In genomic region chr10:120112507-120113396, GRCm38 (mm10) we compare ENCODE assay signal across 8 mouse cellular contexts. TPM values are rescaled to one million over a fixed set of nuclear protein-coding genes. Genes with fewer than 3 reads are reported as not detected.
A peak's percentile ranks its signal among the peaks of the same experiment; 100 is the strongest.
DNase-seq lines count a peak whose midpoint lies in the region; ATAC-seq lines count a peak whose summit lies in the region.

Gene Helb, minus strand, starts transcription at chr10:120112987.

- intact Hi-C loops in heart, postnatal 14 days (cut with DNase I), result no loop called here

- H3K4me3 ChIP-seq in forebrain, embryonic 14.5 days (ENCODE audit: low read depth, low read length), result peak within 1 kb of the TSS; percentile 70
- H3K4me3 ChIP-seq in neural tube, embryonic 15.5 days (replicated peaks), result peak within 1 kb of the TSS; percentile 74

- DNase-seq in ES-CJ7 (ENCODE audit: low read depth, low spot score), result peak; percentile 98
- peak; percentile 94 for DNase-seq in cerebellum, adult 11 months
- DNase-seq in forebrain, embryonic 14.5 days (ENCODE audit: low spot score), result peak; percentile 96
- peak; percentile 98 to 99 for DNase-seq in heart, postnatal 14 days
- peak; percentile 96 for DNase-seq in layer of hippocampus, adult 11-12 months (ENCODE audit: low spot score)
- peak; percentile 98 for DNase-seq in lung, adult 18-20 months
- peak; percentile 91 for DNase-seq in testis, postnatal 14 days (ENCODE audit: low spot score)

- peaks cover 5% of the 10 kb centered on the region; the same call in 1 of the 2 replicates for H3K4me1 ChIP-seq in forebrain, embryonic 14.5 days (ENCODE audit: control insufficient read depth, insufficient read depth, low read length)
- H3K4me1 ChIP-seq in neural tube, embryonic 15.5 days, result peaks cover 9% of the 10 kb centered on the region

- peak within 1 kb of the TSS; percentile 50; the same call in 1 of the 2 replicates for H3K27ac ChIP-seq in forebrain, embryonic 14.5 days (ENCODE audit: low read depth, low read length)
- peak within 1 kb of the TSS; percentile 74 for H3K27ac ChIP-seq in neural tube, embryonic 15.5 days (replicated peaks)

- H3K9ac ChIP-seq in forebrain, embryonic 14.5 days (ENCODE audit: low read length), result peak within 1 kb of the TSS; percentile 64
- peak within 1 kb of the TSS; percentile 65 for H3K9ac ChIP-seq in neural tube, embryonic 15.5 days (replicated peaks)

- H3K27me3 ChIP-seq in forebrain, embryonic 14.5 days (replicated peaks; ENCODE audit: control insufficient read depth, insufficient read depth, low read length), result no peaks in the 10 kb centered on the region
- no peaks in the 10 kb centered on the region for H3K27me3 ChIP-seq in neural tube, embryonic 15.5 days (replicated peaks)

- ATAC-seq in forebrain, embryonic 14.5 days, result peak; percentile 100
- peak; percentile 99 for ATAC-seq in neural tube, embryonic 15.5 days (ENCODE audit: low FRiP score)

- peak within 1 kb of the TSS; percentile 75 for H3K4me2 ChIP-seq in forebrain, embryonic 14.5 days (ENCODE audit: low read length)
- H3K4me2 ChIP-seq in neural tube, embryonic 15.5 days, result peak within 1 kb of the TSS; percentile 84

- no peaks in the 10 kb centered on the region for H3K36me3 ChIP-seq in forebrain, embryonic 14.5 days (ENCODE audit: control insufficient read depth, insufficient read depth, low read length)
- no peaks in the 10 kb centered on the region for H3K36me3 ChIP-seq in neural tube, embryonic 15.5 days

- whole genome bisulfite sequencing in forebrain, embryonic 14.5 days, result 1% methylated on average over 55 of the region's 55 CpGs
- under 1% methylated on average over 55 of the region's 55 CpGs for WGBS in neural tube, embryonic 15.5 days

- H3K9me3 ChIP-seq in forebrain, embryonic 14.5 days (replicated peaks; ENCODE audit: control insufficient read depth, low read length), result no peaks in the 10 kb centered on the region
- no peaks in the 10 kb centered on the region for H3K9me3 ChIP-seq in neural tube, embryonic 15.5 days (replicated peaks)

RNA-seq across cellular contexts. Expression of gene Helb, which starts in this region (rescaled TPM):
- polyA plus RNA-seq in forebrain, embryonic 14.5 days (2014; fragmentation: Nextera tagmentation; extraction: Ambion mirVana), result 2.6 and 3.3 TPM in 2 replicates
- total RNA-seq in heart, postnatal 14 days (2021), result 10 to 100 TPM; 13.0 to 13.2 TPM
- polyA plus RNA-seq in neural tube, embryonic 15.5 days (2015; fragmentation: Nextera tagmentation; extraction: Ambion mirVana), result 2.6 and 3.5 TPM in 2 replicates

Comparison
In these comparisons a context has a peak if more than half of its experiments do, and no peak if none do; other contexts are left out.
1. Peak in every context shown above with its lines: DNase-seq, ATAC-seq, H3K4me3 ChIP-seq and H3K27ac ChIP-seq.